Comparison of ENCODE assay signal across 11 mouse cellular contexts in genomic region chr11:103265211-103265610, GRCm38 (mm10). TPM values are rescaled to one million over a fixed set of nuclear protein-coding genes. Genes with fewer than 3 reads are reported as not detected.
A peak's percentile ranks its signal among the peaks of the same experiment; 100 is the strongest.
DNase-seq lines count a peak whose midpoint lies in the region; ATAC-seq and TF ChIP-seq lines count a peak whose summit lies in the region.
"Had no signal": no experiment of that assay in that cellular context is flagged by ENCODE, and none has a peak within 500 bp of the region (broad histone marks: within the 10 kb centered on the region; RNA-seq: fewer than 3 reads in every experiment).

No protein-coding gene starts in this region.

- H3K36me3 ChIP-seq in liver, postnatal 0 days (replicated peaks; ENCODE audit: insufficient read depth, low read length), result no peaks in the 10 kb centered on the region
- no peaks in the 10 kb centered on the region for H3K36me3 ChIP-seq in liver, embryonic 12.5 days
- H3K36me3 ChIP-seq in hindbrain, postnatal 0 days (ENCODE audit: insufficient read depth, low read length), result no peaks in the 10 kb centered on the region
- no peaks in the 10 kb centered on the region for H3K36me3 ChIP-seq in neural tube, embryonic 15.5 days

- peak overlapping the region; percentile 46 for H3K27ac ChIP-seq in liver, postnatal 0 days (ENCODE audit: low read depth)
- H3K27ac ChIP-seq in liver, embryonic 12.5 days, result no peak overlapping the region
- H3K27ac ChIP-seq in hindbrain, postnatal 0 days, result no peak overlapping the region
- no peak overlapping the region for H3K27ac ChIP-seq in neural tube, embryonic 15.5 days (replicated peaks)

- WGBS in liver, postnatal 0 days (ENCODE audit: insufficient replicate concordance), result 46% methylated on average over 7 of the region's 7 CpGs
- 31% methylated on average over 7 of the region's 7 CpGs for WGBS in liver, embryonic 12.5 days (ENCODE audit: insufficient replicate concordance)
- 39% methylated on average over 7 of the region's 7 CpGs for WGBS in hindbrain, postnatal 0 days
- 60% methylated on average over 7 of the region's 7 CpGs for WGBS in neural tube, embryonic 15.5 days

- peaks cover 28% of the 10 kb centered on the region for H3K4me1 ChIP-seq in liver, postnatal 0 days (ENCODE audit: insufficient read depth)
- peaks cover 68% of the 10 kb centered on the region for H3K4me1 ChIP-seq in liver, embryonic 12.5 days
- peaks cover 20% of the 10 kb centered on the region for H3K4me1 ChIP-seq in hindbrain, postnatal 0 days (ENCODE audit: insufficient read depth, low read length)
- peaks cover 57% of the 10 kb centered on the region for H3K4me1 ChIP-seq in neural tube, embryonic 15.5 days

- no peaks in the 10 kb centered on the region for H3K27me3 ChIP-seq in liver, postnatal 0 days (ENCODE audit: insufficient read depth, low read length)
- 0 out of 2 replicates have a peak, but pooled peaks cover 11% of the 10 kb centered on the region for H3K27me3 ChIP-seq in liver, embryonic 12.5 days (replicated peaks)
- H3K27me3 ChIP-seq in hindbrain, postnatal 0 days (ENCODE audit: insufficient read depth, low read length), result no peaks in the 10 kb centered on the region
- H3K27me3 ChIP-seq in neural tube, embryonic 15.5 days (replicated peaks), result no peaks in the 10 kb centered on the region

- TF ChIP-seq CTCF in liver, postnatal 0 days (IDR thresholded peaks at IDR 0.05; ENCODE audit: low read depth), result no peak
- TF ChIP-seq CTCF in hindbrain, postnatal 0 days (IDR thresholded peaks at IDR 0.05; ENCODE audit: low read depth), result no peak

- peak overlapping the region; percentile 21; the same call in 1 of the 2 replicates for H3K4me3 ChIP-seq in liver, postnatal 0 days (ENCODE audit: low read depth, low read length)
- H3K4me3 ChIP-seq in liver, embryonic 12.5 days, result no peak overlapping the region
- no peak overlapping the region for H3K4me3 ChIP-seq in hindbrain, postnatal 0 days (ENCODE audit: low read length)
- H3K4me3 ChIP-seq in neural tube, embryonic 15.5 days (replicated peaks), result no peak overlapping the region

- no peak overlapping the region; the same call in 1 of the 2 replicates for H3K9ac ChIP-seq in liver, postnatal 0 days (replicated peaks)
- H3K9ac ChIP-seq in liver, embryonic 12.5 days, result no peak overlapping the region
- no peak overlapping the region for H3K9ac ChIP-seq in hindbrain, postnatal 0 days (replicated peaks; ENCODE audit: low read length)
- H3K9ac ChIP-seq in neural tube, embryonic 15.5 days (replicated peaks), result no peak overlapping the region

- H3K9me3 ChIP-seq in liver, postnatal 0 days (ENCODE audit: low read length), result no peaks in the 10 kb centered on the region
- no peaks in the 10 kb centered on the region for H3K9me3 ChIP-seq in liver, embryonic 12.5 days (replicated peaks)
- H3K9me3 ChIP-seq in hindbrain, postnatal 0 days (ENCODE audit: low read length), result no peaks in the 10 kb centered on the region
- no peaks in the 10 kb centered on the region for H3K9me3 ChIP-seq in neural tube, embryonic 15.5 days (replicated peaks)

- DNase-seq in CD4-positive, CD25-positive, alpha-beta regulatory T cell, adult 2 months (ENCODE audit: low read depth, low spot score), result peak; percentile 38
- no peak for DNase-seq in liver, postnatal 0 days
- DNase-seq in hindbrain, postnatal 0 days (ENCODE audit: low spot score), result no peak
- DNase-seq in right cerebral cortex, postnatal 4 days, result no peak
- no peak for DNase-seq in gastrocnemius, adult 18-20 months (ENCODE audit: low spot score)
- DNase-seq: heart, adult 18-20 months; kidney, postnatal 4 days; lung, adult 2 months had no signal

- no peak for ATAC-seq in CD4-positive, CD25-positive, alpha-beta regulatory T cell, adult 4 months
- no peak for ATAC-seq in liver, postnatal 0 days
- no peak for ATAC-seq in liver, embryonic 12.5 days
- ATAC-seq in hindbrain, postnatal 0 days, result no peak
- no peak for ATAC-seq in neural tube, embryonic 15.5 days (ENCODE audit: low FRiP score)

- TF ChIP-seq EP300 in liver, postnatal 0 days (IDR thresholded peaks at IDR 0.05; ENCODE audit: low read depth), result no peak

- peak overlapping the region; percentile 56 for H3K4me2 ChIP-seq in liver, postnatal 0 days (ENCODE audit: low read depth, low read length)
- H3K4me2 ChIP-seq in liver, embryonic 12.5 days, result no peak overlapping the region
- H3K4me2 ChIP-seq in hindbrain, postnatal 0 days (ENCODE audit: low read depth, low read length), result peak overlapping the region; percentile 90; the same call in 1 of the 2 replicates
- H3K4me2 ChIP-seq in neural tube, embryonic 15.5 days, result peak overlapping the region; percentile 82; the same call in 1 of the 2 replicates

RNA-seq across cellular contexts. Expression of gene Map3k14, which starts 2.1 kb away (rescaled TPM):
- 10 to 100 TPM; 29.6 to 50.3 TPM for polyA plus RNA-seq in CD4-positive, CD25-positive, alpha-beta regulatory T cell, adult 4 months (2017; shearing (Covaris generic))
- 0.67 and 0.78 TPM in 2 replicates for polyA plus RNA-seq in liver, postnatal 0 days (2015; fragmentation: Nextera tagmentation; extraction: Ambion mirVana)
- polyA plus RNA-seq in liver, embryonic 12.5 days (2016; fragmentation: Nextera tagmentation; extraction: Ambion mirVana), result 0.84 and 0.93 TPM in 2 replicates
- 6.7 and 9.3 TPM in 2 replicates for total RNA-seq in hindbrain, postnatal 0 days (2014; rRNA removed)
- polyA plus RNA-seq in hindbrain, postnatal 0 days (2015; fragmentation: Nextera tagmentation; extraction: Ambion mirVana), result 1.2 and 1.5 TPM in 2 replicates
- polyA plus RNA-seq in neural tube, embryonic 15.5 days (2015; fragmentation: Nextera tagmentation; extraction: Ambion mirVana), result 3.8 and 5.7 TPM in 2 replicates
- total RNA-seq in gastrocnemius, adult 18-20 months (2021), result 1 to 10 TPM; 3.2 to 4.0 TPM

RNA-seq across cellular contexts. Expression of gene Spata32, which starts 47.0 kb away (rescaled TPM):
- not detected for polyA plus RNA-seq in CD4-positive, CD25-positive, alpha-beta regulatory T cell, adult 4 months (2017; shearing (Covaris generic))
- not detected in 2 replicates for polyA plus RNA-seq in liver, postnatal 0 days (2015; fragmentation: Nextera tagmentation; extraction: Ambion mirVana)
- not detected in 2 replicates for polyA plus RNA-seq in liver, embryonic 12.5 days (2016; fragmentation: Nextera tagmentation; extraction: Ambion mirVana)
- 1.4 and 1.5 TPM in 2 replicates for total RNA-seq in hindbrain, postnatal 0 days (2014; rRNA removed)
- 1.6 TPM in 2 replicates for polyA plus RNA-seq in hindbrain, postnatal 0 days (2015; fragmentation: Nextera tagmentation; extraction: Ambion mirVana)
- 1.00 and 1.3 TPM in 2 replicates for polyA plus RNA-seq in neural tube, embryonic 15.5 days (2015; fragmentation: Nextera tagmentation; extraction: Ambion mirVana)
- total RNA-seq in gastrocnemius, adult 18-20 months (2021), result not detected
- total RNA-seq: heart, adult 18-20 months had no signal
- polyA plus RNA-seq: lung, adult 2 months had no signal

RNA-seq across cellular contexts. Expression of gene 1700023F06Rik, which starts 56.9 kb away (rescaled TPM):
- polyA plus RNA-seq in CD4-positive, CD25-positive, alpha-beta regulatory T cell, adult 4 months (2017; shearing (Covaris generic)), result not detected
- 0.09 TPM in 1 of 2 replicates, not detected in the other for polyA plus RNA-seq in liver, postnatal 0 days (2015; fragmentation: Nextera tagmentation; extraction: Ambion mirVana)
- polyA plus RNA-seq in liver, embryonic 12.5 days (2016; fragmentation: Nextera tagmentation; extraction: Ambion mirVana), result 0.11 TPM in 1 of 2 replicates, not detected in the other
- not detected in 2 replicates for total RNA-seq in hindbrain, postnatal 0 days (2014; rRNA removed)
- 3.7 and 4.7 TPM in 2 replicates for polyA plus RNA-seq in hindbrain, postnatal 0 days (2015; fragmentation: Nextera tagmentation; extraction: Ambion mirVana)
- polyA plus RNA-seq in neural tube, embryonic 15.5 days (2015; fragmentation: Nextera tagmentation; extraction: Ambion mirVana), result 2.1 and 2.3 TPM in 2 replicates
- total RNA-seq in gastrocnemius, adult 18-20 months (2021), result not detected
- total RNA-seq: heart, adult 18-20 months had no signal
